Mouse (Mus musculus) gastrocnemius, adult 18-20 months (tissue): ENCODE measurements around the gene Hoxd9. TPM values are rescaled to one million over a fixed set of nuclear protein-coding genes. Genes with fewer than 3 reads are reported as not detected.

ENCODE experiments used
- DNase-seq: peaks from one replicate; pipeline ENCODE4 v3.0.0; 2021; ENCODE audit warnings: low spot score
- total RNA-seq, 2 experiments: library from RNA; stranded (reverse); gene quantifications; 2 replicates each; pipeline ENCODE4 v1.2.3; 2021

Gene Hoxd9
- total RNA-seq, 2 experiments from 2014 or later: 17.0 to 18.1 TPM

GRCm38 (mm10) chr2:74731799-74732512 lies 34.4 kb downstream of the Hoxd9 start:
- no peak for DNase-seq

GRCm38 (mm10) chr2:74732513-74733316 lies 35.2 kb downstream of the Hoxd9 start:
- no peak for DNase-seq

GRCm38 (mm10) chr2:74733317-74733661 lies 35.8 kb downstream of the Hoxd9 start:
- no peak for DNase-seq

- no peak for DNase-seq
Observed at GRCm38 (mm10) chr2:74733765-74734164, 36.2 kb downstream of the Hoxd9 start.

GRCm38 (mm10) chr2:74734451-74734850 lies 36.9 kb downstream of the Hoxd9 start:
- no peak for DNase-seq

- DNase-seq: no peak
Observed at GRCm38 (mm10) chr2:74734996-74735811, 37.7 kb downstream of the Hoxd9 start.

GRCm38 (mm10) chr2:74735851-74736687 lies 38.5 kb downstream of the Hoxd9 start:
- no peak for DNase-seq

- no peak for DNase-seq
Observed at GRCm38 (mm10) chr2:74736688-74737577, 39.4 kb downstream of the Hoxd9 start.

GRCm38 (mm10) chr2:74737578-74738070 lies 40.1 kb downstream of the Hoxd9 start:
- DNase-seq: no peak

GRCm38 (mm10) chr2:74738623-74739475 lies 41.3 kb downstream of the Hoxd9 start:
- DNase-seq: no peak

- no peak for DNase-seq
Observed at GRCm38 (mm10) chr2:74739476-74739800, 41.9 kb downstream of the Hoxd9 start.

GRCm38 (mm10) chr2:74739869-74740268 lies 42.3 kb downstream of the Hoxd9 start:
- no peak for DNase-seq

GRCm38 (mm10) chr2:74740311-74741091 lies 43.0 kb downstream of the Hoxd9 start:
- DNase-seq: no peak

GRCm38 (mm10) chr2:74741252-74741978 lies 43.9 kb downstream of the Hoxd9 start:
- no peak for DNase-seq

- no peak for DNase-seq
Observed at GRCm38 (mm10) chr2:74741979-74742277, 44.4 kb downstream of the Hoxd9 start.

GRCm38 (mm10) chr2:74745540-74746297 lies 48.2 kb downstream of the Hoxd9 start:
- no peak for DNase-seq

GRCm38 (mm10) chr2:74746298-74746921 lies 48.9 kb downstream of the Hoxd9 start:
- no peak for DNase-seq
